ENCODE assay signal across 12 mouse cellular contexts in genomic region chr11:33204329-33204705, GRCm38 (mm10). TPM values are rescaled to one million over a fixed set of nuclear protein-coding genes. Genes with fewer than 3 reads are reported as not detected.
DNase-seq lines count a peak whose midpoint lies in the region; ATAC-seq and TF ChIP-seq lines count a peak whose summit lies in the region.
"Had no signal": no experiment of that assay in that cellular context is flagged by ENCODE, and none has a peak within 500 bp of the region (broad histone marks: within the 10 kb centered on the region; RNA-seq: fewer than 3 reads in every experiment).

No protein-coding gene starts in this region.

- H3K27me3 ChIP-seq in heart, embryonic 13.5 days (replicated peaks), result peaks cover 97% of the 10 kb centered on the region
- H3K27me3 ChIP-seq in forebrain, postnatal 0 days (ENCODE audit: insufficient read depth, low read length), result peaks cover 59% of the 10 kb centered on the region
- peaks cover 90% of the 10 kb centered on the region for H3K27me3 ChIP-seq in midbrain, embryonic 13.5 days

- WGBS in heart, embryonic 13.5 days, result under 1% methylated on average over 18 of the region's 18 CpGs
- WGBS in forebrain, postnatal 0 days, result 1% methylated on average over 18 of the region's 18 CpGs
- WGBS in midbrain, embryonic 13.5 days, result 2% methylated on average over 18 of the region's 18 CpGs

- no peak overlapping the region for H3K4me2 ChIP-seq in heart, embryonic 13.5 days
- no peak overlapping the region for H3K4me2 ChIP-seq in forebrain, postnatal 0 days (ENCODE audit: low read depth)
- H3K4me2 ChIP-seq in midbrain, embryonic 13.5 days (replicated peaks), result peak overlapping the region; percentile 54

- TF ChIP-seq CTCF in forebrain, postnatal 0 days (IDR thresholded peaks at IDR 0.05; ENCODE audit: low read depth), result no peak

- peaks cover 37% of the 10 kb centered on the region for H3K4me1 ChIP-seq in heart, embryonic 13.5 days
- H3K4me1 ChIP-seq in forebrain, postnatal 0 days (ENCODE audit: insufficient read depth), result no peaks in the 10 kb centered on the region; the same call in 1 of the 2 replicates
- H3K4me1 ChIP-seq in midbrain, embryonic 13.5 days (replicated peaks), result peaks cover 41% of the 10 kb centered on the region

- DNase-seq in heart, adult 11 months, result no peak
- peak; percentile 42 to 63 for DNase-seq in cerebellum, postnatal 10 days
- peak; percentile 75 for DNase-seq in forebrain, postnatal 0 days
- DNase-seq in left cerebral cortex, postnatal 10 days (ENCODE audit: extremely low spot score in 1 of 2, low spot score in 2 of 2), result no peak
- no peak for DNase-seq in layer of hippocampus, adult 8-10 months (ENCODE audit: low spot score in 2 of 2)
- no peak for DNase-seq in kidney, adult 11 months

- ATAC-seq in heart, embryonic 13.5 days (ENCODE audit: extremely low read depth, insufficient number of reproducible peaks, low FRiP score, low TSS enrichment), result no peak
- ATAC-seq in forebrain, postnatal 0 days, result no peak
- no peak for ATAC-seq in midbrain, embryonic 13.5 days

- H3K36me3 ChIP-seq in heart, embryonic 13.5 days, result no peaks in the 10 kb centered on the region
- H3K36me3 ChIP-seq in forebrain, postnatal 0 days (ENCODE audit: insufficient read depth), result no peaks in the 10 kb centered on the region
- no peaks in the 10 kb centered on the region for H3K36me3 ChIP-seq in midbrain, embryonic 13.5 days

- intact Hi-C loops in left cerebral cortex, postnatal 10 days (cut with DNase I), result no loop called here

- H3K9me3 ChIP-seq in heart, embryonic 13.5 days, result no peaks in the 10 kb centered on the region
- H3K9me3 ChIP-seq in forebrain, postnatal 0 days (ENCODE audit: low read length), result no peaks in the 10 kb centered on the region
- H3K9me3 ChIP-seq in midbrain, embryonic 13.5 days, result no peaks in the 10 kb centered on the region

- H3K27ac ChIP-seq in heart, embryonic 13.5 days (replicated peaks), result no peak overlapping the region
- no peak overlapping the region for H3K27ac ChIP-seq in forebrain, postnatal 0 days (ENCODE audit: low read depth, low read length)
- H3K27ac ChIP-seq in midbrain, embryonic 13.5 days, result no peak overlapping the region

- H3K9ac ChIP-seq in heart, embryonic 13.5 days, result no peak overlapping the region
- H3K9ac ChIP-seq in forebrain, postnatal 0 days, result no peak overlapping the region
- H3K9ac ChIP-seq in midbrain, embryonic 13.5 days (replicated peaks), result no peak overlapping the region

- H3K4me3 ChIP-seq in heart, embryonic 13.5 days, result peak overlapping the region; percentile 42; the same call in 1 of the 2 replicates
- no peak overlapping the region for H3K4me3 ChIP-seq in forebrain, postnatal 0 days (ENCODE audit: low read depth, low read length)
- H3K4me3 ChIP-seq in midbrain, embryonic 13.5 days (replicated peaks), result peak overlapping the region; percentile 36

RNA-seq across cellular contexts. Expression of gene Tlx3, which starts 0.9 kb away (rescaled TPM):
- not detected in 2 replicates for polyA plus RNA-seq in heart, embryonic 13.5 days (2015; fragmentation: Nextera tagmentation; extraction: Ambion mirVana)
- not detected in 2 replicates for total RNA-seq in forebrain, postnatal 0 days (2014; rRNA removed)
- not detected in 2 replicates for polyA plus RNA-seq in forebrain, postnatal 0 days (2015; fragmentation: Nextera tagmentation; extraction: Ambion mirVana)
- 1.3 and 1.8 TPM in 2 replicates for polyA plus RNA-seq in midbrain, embryonic 13.5 days (2015; fragmentation: Nextera tagmentation; extraction: Ambion mirVana)
- not detected for total RNA-seq in left cerebral cortex, postnatal 10 days (2021)
- total RNA-seq in layer of hippocampus, adult 8-10 months (2022), result not detected
- total RNA-seq: heart, postnatal 14 days; liver, adult 2 months; monocyte, adult 5-6 weeks had no signal
- polyA plus RNA-seq: liver, adult 2 months; spleen, adult 2 months had no signal

RNA-seq across cellular contexts. Expression of gene Npm1, which starts 41.3 kb away (rescaled TPM):
- polyA plus RNA-seq in heart, embryonic 13.5 days (2015; fragmentation: Nextera tagmentation; extraction: Ambion mirVana), result 532 and 581 TPM in 2 replicates
- total RNA-seq in forebrain, postnatal 0 days (2014; rRNA removed), result 452 and 473 TPM in 2 replicates
- 400 and 441 TPM in 2 replicates for polyA plus RNA-seq in forebrain, postnatal 0 days (2015; fragmentation: Nextera tagmentation; extraction: Ambion mirVana)
- 592 and 605 TPM in 2 replicates for polyA plus RNA-seq in midbrain, embryonic 13.5 days (2015; fragmentation: Nextera tagmentation; extraction: Ambion mirVana)
- total RNA-seq in left cerebral cortex, postnatal 10 days (2021), result 100 to 1,000 TPM; 202 to 219 TPM
- total RNA-seq in layer of hippocampus, adult 8-10 months (2022), result 100 to 1,000 TPM; 184 to 220 (median 194) TPM

RNA-seq across cellular contexts. Expression of gene Fgf18, which starts 57.1 kb away (rescaled TPM):
- 3.3 and 4.3 TPM in 2 replicates for polyA plus RNA-seq in heart, embryonic 13.5 days (2015; fragmentation: Nextera tagmentation; extraction: Ambion mirVana)
- 5.9 and 8.1 TPM in 2 replicates for total RNA-seq in forebrain, postnatal 0 days (2014; rRNA removed)
- 3.9 and 5.2 TPM in 2 replicates for polyA plus RNA-seq in forebrain, postnatal 0 days (2015; fragmentation: Nextera tagmentation; extraction: Ambion mirVana)
- 3.5 and 3.6 TPM in 2 replicates for polyA plus RNA-seq in midbrain, embryonic 13.5 days (2015; fragmentation: Nextera tagmentation; extraction: Ambion mirVana)
- total RNA-seq in left cerebral cortex, postnatal 10 days (2021), result 1 to 10 TPM; 5.8 to 7.0 TPM
- total RNA-seq in layer of hippocampus, adult 8-10 months (2022), result 1 to 10 TPM; 3.2 to 4.4 (median 3.5) TPM
- total RNA-seq: liver, adult 2 months; monocyte, adult 5-6 weeks had no signal
- polyA plus RNA-seq: liver, adult 2 months had no signal

Comparison
In these comparisons a context has a peak if more than half of its experiments do, and no peak if none do; other contexts are left out.
1. DNase-seq: peak in cerebellum, postnatal 10 days (2 of 2) and forebrain, postnatal 0 days (single experiment); none in heart, adult 11 months (single experiment), left cerebral cortex, postnatal 10 days (0 of 2), layer of hippocampus, adult 8-10 months (0 of 2) and kidney, adult 11 months (single experiment).